Mouse (Mus musculus) C2C12 (cell line): Measurements from ENCODE around the gene Cited2. TPM values are rescaled to one million over a fixed set of nuclear protein-coding genes. Genes with fewer than 3 reads are reported as not detected.
A peak's percentile ranks its signal among the peaks of the same experiment; 100 is the strongest.

Experiments
- H3K27me3 ChIP-seq: one replicate; pipeline ENCODE4 v1.6.1; 2011; ENCODE audit not compliant: control insufficient read depth, insufficient read depth, insufficient read length
- H3K36me3 ChIP-seq: one replicate; pipeline ENCODE4 v1.6.1; 2011; ENCODE audit not compliant: control insufficient read depth, insufficient read depth
- H3K4me3 ChIP-seq: one replicate; pipeline ENCODE4 v1.5.1; 2011; ENCODE audit warnings: mild to moderate bottlenecking, control low read depth; ENCODE audit not compliant: poor library complexity, insufficient read depth, severe bottlenecking
- H3K79me2 ChIP-seq: one replicate; pipeline ENCODE4 v1.6.1; 2011; ENCODE audit not compliant: control insufficient read depth, insufficient read depth
- H3K79me3 ChIP-seq: one replicate; pipeline ENCODE4 v1.6.1; 2011; ENCODE audit warnings: low read depth, control low read depth
- H3ac ChIP-seq: one replicate; pipeline ENCODE3; 2011; ENCODE audit warnings: low read depth; ENCODE audit not compliant: control insufficient read depth, insufficient read length
- CEBPB ChIP-seq: IDR thresholded peaks from one replicate; pipeline ENCODE4 v1.6.1; 2011; ENCODE audit warnings: low read depth, mild to moderate bottlenecking, control low read depth, moderate library complexity
- CTCF ChIP-seq: IDR thresholded peaks from one replicate; pipeline ENCODE4 v1.5.1; 2011; ENCODE audit not compliant: control insufficient read depth, insufficient read depth, insufficient read length
- FOSL1 ChIP-seq: IDR thresholded peaks from one replicate; pipeline ENCODE4 v1.8.0; 2011; ENCODE audit warnings: mild to moderate bottlenecking, low read length; ENCODE audit not compliant: poor library complexity, insufficient read depth, severe bottlenecking
- MAX ChIP-seq: IDR thresholded peaks from one replicate; pipeline ENCODE4 v1.6.1; 2011; ENCODE audit warnings: mild to moderate bottlenecking, control low read depth
- MYOD1 ChIP-seq: IDR thresholded peaks from one replicate; pipeline ENCODE4 v1.6.1; 2011; ENCODE audit warnings: low read depth; ENCODE audit not compliant: control insufficient read depth, insufficient read length
- MYOG ChIP-seq: IDR thresholded peaks from one replicate; pipeline ENCODE4 v1.6.1; 2011; ENCODE audit not compliant: control insufficient read depth, insufficient read length; ENCODE audit errors: extremely low read depth
- USF1 ChIP-seq: IDR thresholded peaks from one replicate; pipeline ENCODE4 v1.6.1; 2011; ENCODE audit warnings: low read depth, mild to moderate bottlenecking, control low read depth, moderate library complexity
- polyA plus RNA-seq: library from polyadenylated mRNA; unstranded; fragments of >200 nt; fragmentation: generic; extraction: Trizol; gene quantifications from one replicate; pipeline ENCODE4 v1.2.1, GENCODE M21; 2012; ENCODE audit warnings: missing spikeins

Cited2 gene
- polyA plus RNA-seq, 1 experiment: 136 TPM

DNA sequence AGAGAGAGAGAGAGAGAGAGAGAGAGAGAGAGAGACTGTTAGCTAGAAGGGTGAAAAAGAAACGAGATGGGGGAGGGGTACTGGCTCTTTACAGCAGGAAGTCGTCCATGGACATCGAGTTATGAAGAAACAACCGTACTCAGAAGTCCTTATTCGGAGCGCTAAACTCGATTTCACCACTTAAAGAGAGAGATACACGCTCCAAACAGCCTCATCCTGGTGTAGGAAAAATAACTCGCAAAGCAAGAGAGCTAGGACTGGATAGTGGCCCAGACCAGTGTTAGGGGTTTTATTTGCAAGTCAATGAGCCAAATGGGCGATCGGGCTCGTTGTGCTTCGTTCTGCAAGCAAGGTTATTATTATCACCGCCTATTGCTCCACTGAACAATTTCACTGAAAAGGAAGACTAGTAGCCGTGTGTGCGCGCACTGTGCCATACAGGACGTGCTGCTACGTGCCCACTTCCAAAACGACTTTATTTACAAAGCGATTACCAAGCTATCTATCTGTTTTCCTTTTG lies 1.4 kb upstream of the Cited2 start:
- Histone ChIP-seq H3K36me3 (peaks cover 27% of the 10 kb centered on the region), H3ac (peak overlapping the region; percentile 36), H3K27me3 (no peaks in the 10 kb centered on the region), H3K79me3 (peaks cover 32% of the 10 kb centered on the region), H3K79me2 (peaks cover 36% of the 10 kb centered on the region), H3K4me3 (peak overlapping the region; percentile 92)
- TF ChIP-seq MYOD1 (no peak), MAX (no peak), MYOG (no peak), CEBPB (no peak), FOSL1 (no peak), CTCF (no peak), USF1 (no peak)

- Histone ChIP-seq H3K36me3 (peaks cover 27% of the 10 kb centered on the region), H3K4me3 (peak overlapping the region; percentile 92), H3K79me3 (peaks cover 32% of the 10 kb centered on the region), H3ac (peak overlapping the region; percentile 20), H3K79me2 (peaks cover 37% of the 10 kb centered on the region), H3K27me3 (no peaks in the 10 kb centered on the region)
- TF ChIP-seq FOSL1: no peak
- TF ChIP-seq MAX: peak; percentile 89
These were observed 860 bp upstream of the Cited2 start for GRCm38 (mm10) chr10:17722158-17722557.

DNA sequence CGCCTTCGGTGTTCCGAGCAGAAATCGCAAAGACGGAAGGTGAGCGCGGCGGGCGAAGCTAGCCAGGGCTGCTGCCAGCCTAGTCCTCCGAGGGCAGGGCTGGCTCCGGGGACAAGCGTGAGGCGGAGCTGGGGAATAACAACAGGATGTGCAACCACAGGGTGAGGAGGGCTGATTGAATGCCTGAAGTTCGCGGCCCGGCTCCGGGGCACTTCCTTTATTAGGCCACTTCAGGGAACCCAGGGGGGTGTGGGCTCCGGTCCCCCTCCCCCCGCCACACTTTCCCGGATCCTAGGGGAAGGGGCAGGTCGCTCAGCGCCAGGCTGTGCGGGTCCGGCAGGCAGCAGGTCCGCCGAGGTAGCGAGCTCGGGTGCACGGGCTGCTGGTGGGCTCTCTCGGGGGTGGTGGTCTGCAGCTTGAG lies 413 bp downstream of the Cited2 start:
- Histone ChIP-seq H3K27me3 (no peaks in the 10 kb centered on the region), H3K79me3 (peaks cover 32% of the 10 kb centered on the region), H3K36me3 (peaks cover 27% of the 10 kb centered on the region), H3ac (peak overlapping the region; percentile 66), H3K4me3 (peak overlapping the region; percentile 92), H3K79me2 (peaks cover 37% of the 10 kb centered on the region)
- no peak for TF ChIP-seq CTCF
- no peak for TF ChIP-seq CEBPB
- no peak for TF ChIP-seq MYOD1
- no peak for TF ChIP-seq MYOG
- no peak for TF ChIP-seq MAX
- TF ChIP-seq FOSL1: no peak
- TF ChIP-seq USF1: no peak

DNA sequence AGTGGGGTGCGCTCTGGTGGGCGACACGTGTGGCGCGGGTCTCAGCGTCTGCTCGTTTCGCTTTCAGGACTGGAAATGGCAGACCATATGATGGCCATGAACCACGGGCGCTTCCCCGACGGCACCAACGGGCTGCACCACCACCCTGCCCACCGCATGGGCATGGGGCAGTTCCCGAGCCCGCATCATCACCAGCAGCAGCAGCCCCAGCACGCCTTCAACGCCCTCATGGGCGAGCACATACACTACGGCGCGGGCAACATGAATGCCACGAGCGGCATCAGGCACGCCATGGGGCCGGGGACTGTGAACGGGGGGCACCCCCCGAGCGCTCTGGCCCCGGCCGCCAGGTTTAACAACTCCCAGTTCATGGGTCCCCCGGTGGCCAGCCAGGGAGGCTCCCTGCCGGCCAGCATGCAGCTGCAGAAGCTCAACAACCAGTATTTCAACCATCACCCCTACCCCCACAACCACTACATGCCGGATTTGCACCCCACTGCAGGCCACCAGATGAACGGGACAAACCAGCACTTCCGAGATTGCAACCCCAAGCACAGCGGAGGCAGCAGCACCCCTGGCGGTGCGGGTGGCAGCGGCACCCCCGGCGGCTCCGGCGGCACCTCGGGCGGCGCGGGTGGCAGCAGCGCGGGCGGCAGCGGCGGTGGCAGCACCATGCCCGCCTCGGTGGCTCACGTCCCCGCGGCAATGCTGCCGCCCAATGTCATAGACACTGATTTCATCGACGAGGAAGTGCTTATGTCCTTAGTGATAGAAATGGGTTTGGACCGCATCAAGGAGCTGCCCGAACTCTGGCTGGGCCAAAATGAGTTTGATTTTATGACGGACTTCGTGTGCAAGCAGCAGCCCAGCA lies 1.1 kb downstream of the Cited2 start:
- peak overlapping the region; percentile 66 for H3ac ChIP-seq

DNA sequence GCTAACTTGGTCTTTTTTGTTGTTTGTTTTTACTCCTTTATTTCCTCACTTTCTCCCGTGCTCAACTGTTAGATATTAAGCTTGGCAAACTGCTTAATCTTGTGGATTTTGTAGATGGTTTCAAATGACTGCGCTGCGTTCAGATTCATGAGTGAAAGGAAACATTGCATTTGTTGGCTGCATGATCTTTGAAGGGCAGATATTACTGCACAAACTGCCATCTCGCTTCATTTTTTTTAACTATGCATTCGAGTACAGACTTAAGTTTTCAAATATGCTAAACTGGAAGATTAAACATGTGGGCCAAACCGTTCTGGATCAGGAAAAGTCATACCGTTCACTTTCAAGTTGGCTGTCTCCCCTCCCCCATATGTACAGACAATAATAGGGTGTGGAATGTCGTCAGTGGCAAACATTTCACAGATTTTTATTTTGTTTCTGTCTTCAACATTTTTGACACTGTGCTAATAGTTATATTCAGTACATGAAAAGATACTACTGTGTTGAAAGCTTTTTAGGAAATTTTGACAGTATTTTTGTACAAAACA lies 2.1 kb downstream of the Cited2 start:
- Histone ChIP-seq H3K4me3 (peak overlapping the region; percentile 92), H3K79me3 (peaks cover 32% of the 10 kb centered on the region), H3K36me3 (peaks cover 27% of the 10 kb centered on the region), H3ac (peak overlapping the region; percentile 49), H3K27me3 (no peaks in the 10 kb centered on the region), H3K79me2 (peaks cover 37% of the 10 kb centered on the region)
- TF ChIP-seq FOSL1: no peak
- no peak for TF ChIP-seq MYOG
- no peak for TF ChIP-seq CEBPB

More for the DNA sequence above, 1.1 kb downstream of the Cited2 start:
- peaks cover 32% of the 10 kb centered on the region for H3K79me3 ChIP-seq
- no peaks in the 10 kb centered on the region for H3K27me3 ChIP-seq
- H3K4me3 ChIP-seq: peak overlapping the region; percentile 92
- H3K79me2 ChIP-seq: peaks cover 37% of the 10 kb centered on the region
- TF ChIP-seq USF1 (no peak), CTCF (peak; percentile 85), MAX (peak; percentile 28), MYOD1 (no peak)
- H3K36me3 ChIP-seq: peaks cover 27% of the 10 kb centered on the region
